Mouse (Mus musculus) heart, adult 2 months (tissue): Measurements from ENCODE around the gene Brd4. TPM values are rescaled to one million over a fixed set of nuclear protein-coding genes. Genes with fewer than 3 reads are reported as not detected.

ENCODE experiments used
- DNase-seq, 2 experiments: peaks; one replicate each; pipeline ENCODE4 v3.0.0; 2021
- H3K27ac ChIP-seq: fragments of 200-600 bp; 2 replicates; pipeline ENCODE4 v1.8.1; 2022
- H3K27me3 ChIP-seq: fragments of 200-500 bp; 2 replicates; pipeline ENCODE4 v1.6.1; 2012; ENCODE audit warnings: mild to moderate bottlenecking, low read length, inconsistent platforms, mixed read lengths; ENCODE audit not compliant: control insufficient read depth, insufficient read depth
- H3K36me3 ChIP-seq: fragments of 200-500 bp; 2 replicates; pipeline ENCODE4 v1.6.1; 2012; ENCODE audit warnings: low read length, inconsistent platforms; ENCODE audit not compliant: control insufficient read depth, insufficient read depth
- H3K4me1 ChIP-seq: fragments of 200-500 bp; 2 replicates; pipeline ENCODE4 v1.6.1; 2011; ENCODE audit warnings: low read length; ENCODE audit not compliant: control insufficient read depth, insufficient read depth
- H3K4me3 ChIP-seq: fragments of 200-600 bp; 2 replicates; pipeline ENCODE4 v1.8.1; 2022
- H3K79me2 ChIP-seq: fragments of 200-500 bp; replicated peaks from 2 replicates; pipeline ENCODE4 v1.6.1; 2012; ENCODE audit warnings: mild to moderate bottlenecking, inconsistent platforms, low read length, moderate library complexity, mixed read lengths; ENCODE audit not compliant: control insufficient read depth, insufficient read depth
- H3K9ac ChIP-seq: fragments of 200-500 bp; 2 replicates; pipeline ENCODE4 v1.6.1; 2012; ENCODE audit warnings: low read depth, mild to moderate bottlenecking, control low read depth, inconsistent platforms, low read length, mixed read lengths
- CTCF ChIP-seq: fragments of 200-600 bp; IDR thresholded peaks from 2 replicates; pipeline ENCODE4 v1.8.1; 2022; ENCODE audit warnings: antibody characterized with exemption, mild to moderate bottlenecking, moderate library complexity
- EP300 ChIP-seq: fragments of 200-500 bp; IDR thresholded peaks from 2 replicates; pipeline ENCODE4 v1.6.1; 2011; ENCODE audit warnings: low read depth, low read length, control low read depth; ENCODE audit not compliant: insufficient read depth
- POLR2A ChIP-seq: fragments of 200-500 bp; IDR thresholded peaks from 2 replicates; pipeline ENCODE4 v1.6.1; 2011; ENCODE audit warnings: mild to moderate bottlenecking, low read depth, low read length, control low read depth; ENCODE audit not compliant: insufficient read depth
- WGBS: fragments of 180-500 bp; shearing (Covaris S2); methylation state at CpG from one replicate; pipeline ENCODE4 v1.1.7; 2018; 5-methylcytosine and 5-hydroxymethylcytosine counted together
- intact Hi-C: fragments of 180-260 bp; cut with DNase I; formaldehyde crosslinking; loops from one replicate; pipeline ENCODE4 v1.15.1; 2025
- long read RNA-seq: library from polyadenylated mRNA; stranded (forward); transcript quantifications from one replicate; pipeline ENCODE4 v2.0.0, GENCODE M21; 2021
- polyA plus RNA-seq: library from polyadenylated mRNA; depleted of rRNA; stranded (reverse); fragments of >200 nt; gene quantifications from 2 replicates; pipeline ENCODE4 v1.2.3, GENCODE M21; 2012; rRNA removed
- total RNA-seq, 2 experiments: library from RNA; stranded (reverse); gene quantifications; 2 replicates each; pipeline ENCODE4 v1.2.3; 2021

The Brd4 gene
- 10 to 100 TPM; 53.3 to 55.6 TPM for total RNA-seq
- polyA plus RNA-seq: 16.5 and 21.7 TPM in 2 replicates
- long read RNA-seq, partial matches to known transcripts: 3 of 7 reads
- long read RNA-seq, other reads (novel, unspliced or antisense): 4 of 7 reads

DNA sequence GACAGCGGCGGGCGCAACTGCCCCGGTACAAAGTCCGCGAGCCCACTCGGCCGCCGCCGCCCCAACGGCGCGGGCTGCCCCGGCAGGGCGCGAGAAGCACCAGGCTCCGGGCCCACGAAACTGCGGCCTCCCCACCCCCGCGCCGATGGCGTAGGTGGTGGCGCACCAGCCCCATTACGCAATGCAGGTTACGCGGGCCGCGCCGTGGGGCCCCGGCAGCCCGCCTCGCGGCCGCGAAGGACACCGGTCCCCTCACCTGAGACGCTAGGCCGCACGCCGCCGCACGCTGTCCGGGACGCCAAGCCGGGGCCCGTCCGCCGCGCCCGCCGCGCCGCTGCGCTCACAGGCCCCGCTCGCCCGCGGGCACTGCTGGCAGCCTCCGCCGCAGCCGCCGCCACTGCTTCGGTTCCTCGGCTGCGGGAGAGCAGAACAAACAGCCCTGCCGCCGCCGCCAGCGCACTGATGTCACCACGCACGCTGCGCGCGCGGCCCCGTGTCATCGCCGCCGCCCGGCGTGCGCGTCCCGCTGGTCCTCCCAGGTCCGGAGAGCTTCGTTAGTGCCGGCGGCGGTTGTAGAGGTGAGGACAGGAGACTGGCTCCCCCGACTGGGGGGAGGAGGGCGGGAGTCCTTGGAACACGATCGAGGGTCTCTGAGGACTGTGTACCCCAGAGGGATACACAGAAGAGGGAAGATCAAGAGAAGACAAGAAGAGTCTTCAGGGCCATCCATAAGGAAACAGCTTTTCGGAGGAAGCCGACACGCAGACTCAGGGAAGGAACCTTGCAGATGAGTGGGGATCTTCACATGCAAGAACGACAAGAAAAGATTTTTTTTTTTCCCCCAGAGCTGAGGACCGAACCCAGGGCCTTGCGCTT lies at the start of gene Brd4:
Gene Brd4, minus strand, starts transcription at position 461 of the 876 bp plus-strand sequence.
- peak within 1 kb of the TSS; percentile 96 for H3K27ac ChIP-seq
- peaks cover 7% of the 10 kb centered on the region for H3K4me1 ChIP-seq
- H3K4me3 ChIP-seq: peak within 1 kb of the TSS; percentile 98
- H3K79me2 ChIP-seq: no peaks in the 10 kb centered on the region; the same call in 1 of the 2 replicates
- no peaks in the 10 kb centered on the region for H3K27me3 ChIP-seq
- intact Hi-C loops: loop anchor here (2.0 to 5.0 kb wide), 3 partner anchors 36 to 66 kb away; partner anchors contain the start of gene Akap8
- peaks cover 14% of the 10 kb centered on the region for H3K36me3 ChIP-seq
- DNase-seq: peak; percentile 95
- under 1% methylated on average over 93 of the region's 100 CpGs for WGBS
- TF ChIP-seq EP300 (0 out of 2 replicates have a peak, but pooled peaks have one; percentile 6), CTCF (no peak), POLR2A (peak; percentile 93)
- H3K9ac ChIP-seq: peak within 1 kb of the TSS; percentile 99

DNA sequence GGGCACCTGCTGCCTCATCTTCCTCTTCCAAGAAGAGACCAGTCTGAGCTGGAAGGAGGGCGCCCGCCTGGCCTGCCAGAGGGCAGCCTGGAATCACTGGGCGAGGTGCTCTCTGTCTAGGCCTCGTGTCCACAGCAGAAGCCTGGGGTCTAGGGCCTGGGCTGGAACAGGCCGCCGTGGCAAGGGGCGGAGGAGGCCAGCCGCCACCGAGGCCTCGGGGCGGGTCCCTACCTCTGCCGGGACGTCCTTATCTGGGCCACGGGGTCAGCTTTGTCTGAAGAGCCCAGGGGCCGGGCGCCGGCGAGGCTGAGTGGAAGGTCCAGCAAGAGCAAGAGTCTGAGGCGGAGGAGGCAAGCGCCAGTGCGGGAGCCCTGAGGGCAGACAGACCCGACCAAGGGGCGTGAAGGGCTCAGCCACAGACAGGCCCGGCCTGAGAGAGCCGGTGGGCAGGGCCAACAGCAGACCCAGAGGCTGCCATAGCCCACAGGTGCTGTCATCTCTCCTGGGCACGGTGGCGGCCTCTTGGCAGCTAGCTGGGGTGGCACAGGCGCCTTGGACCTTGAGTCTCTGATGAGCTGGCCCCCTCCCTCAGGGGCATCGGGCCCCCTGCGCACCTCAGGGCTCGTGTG lies 49.3 kb upstream of the Brd4 start:
- DNase-seq: no peak
- TF ChIP-seq CTCF: no peak
- no peak for TF ChIP-seq POLR2A
- no peak for TF ChIP-seq EP300
- WGBS: 74% methylated on average over 31 of the region's 31 CpGs
- Histone ChIP-seq H3K27ac (no peak overlapping the region), H3K79me2 (peaks cover 2% of the 10 kb centered on the region; the same call in 1 of the 2 replicates), H3K4me1 (no peaks in the 10 kb centered on the region), H3K36me3 (no peaks in the 10 kb centered on the region), H3K4me3 (no peak overlapping the region), H3K9ac (no peak overlapping the region), H3K27me3 (no peaks in the 10 kb centered on the region)
- intact Hi-C loops: no loop called here

DNA sequence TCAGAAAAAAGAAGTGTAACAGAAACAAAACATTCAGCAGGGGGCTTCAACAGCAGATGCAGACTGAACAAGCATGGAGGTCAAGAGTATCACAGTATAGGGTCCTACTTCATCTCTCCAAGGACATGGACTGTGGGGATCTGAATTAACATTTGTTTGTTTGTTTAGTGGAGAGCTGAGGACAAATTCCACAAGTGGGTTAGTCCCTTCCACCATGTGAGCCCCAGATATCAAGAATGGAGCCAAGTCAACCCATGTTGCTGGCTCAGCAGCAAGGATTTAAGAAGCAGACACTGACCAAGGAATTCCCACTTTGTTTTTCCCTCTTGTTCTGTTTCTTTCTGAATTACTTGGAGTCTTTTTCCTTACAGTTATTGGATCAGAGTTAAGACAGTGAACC lies 43.0 kb upstream of the Brd4 start:
- H3K9ac ChIP-seq: no peak overlapping the region
- H3K79me2 ChIP-seq: no peaks in the 10 kb centered on the region
- H3K27me3 ChIP-seq: no peaks in the 10 kb centered on the region
- TF ChIP-seq EP300 (no peak), POLR2A (no peak), CTCF (no peak)
- no peak overlapping the region for H3K27ac ChIP-seq
- H3K4me1 ChIP-seq: no peaks in the 10 kb centered on the region
- peaks cover 4% of the 10 kb centered on the region for H3K36me3 ChIP-seq
- intact Hi-C loops: no loop called here
- H3K4me3 ChIP-seq: no peak overlapping the region
- no peak for DNase-seq

DNA sequence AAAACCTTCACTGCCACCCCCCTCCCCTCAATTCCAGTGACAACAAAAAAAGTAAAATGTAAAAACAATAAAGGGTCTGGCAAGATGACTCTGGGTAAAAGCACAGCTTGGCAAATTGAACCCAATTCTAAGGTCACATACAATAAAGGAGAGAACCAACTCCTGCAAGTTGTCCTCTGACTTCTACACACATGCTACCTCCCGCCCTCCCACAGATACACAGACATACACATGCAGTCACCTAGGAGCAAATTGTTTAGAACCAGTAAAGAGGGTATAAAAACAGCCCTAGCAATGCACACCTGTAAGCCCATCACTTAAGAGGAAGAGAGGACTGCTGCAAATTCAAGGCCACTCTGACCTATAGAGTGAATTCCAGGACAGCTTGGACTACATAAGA lies 38.3 kb upstream of the Brd4 start:
- no peak for TF ChIP-seq EP300
- TF ChIP-seq POLR2A: no peak
- no peak for TF ChIP-seq CTCF
- Histone ChIP-seq H3K79me2 (no peaks in the 10 kb centered on the region), H3K9ac (no peak overlapping the region), H3K4me3 (no peak overlapping the region), H3K27ac (no peak overlapping the region), H3K27me3 (no peaks in the 10 kb centered on the region), H3K4me1 (peaks cover 9% of the 10 kb centered on the region), H3K36me3 (peaks cover 9% of the 10 kb centered on the region)
- no peak for DNase-seq
- intact Hi-C loops: no loop called here
- WGBS: 97% methylated on average over 1 of the region's 1 CpGs

DNA sequence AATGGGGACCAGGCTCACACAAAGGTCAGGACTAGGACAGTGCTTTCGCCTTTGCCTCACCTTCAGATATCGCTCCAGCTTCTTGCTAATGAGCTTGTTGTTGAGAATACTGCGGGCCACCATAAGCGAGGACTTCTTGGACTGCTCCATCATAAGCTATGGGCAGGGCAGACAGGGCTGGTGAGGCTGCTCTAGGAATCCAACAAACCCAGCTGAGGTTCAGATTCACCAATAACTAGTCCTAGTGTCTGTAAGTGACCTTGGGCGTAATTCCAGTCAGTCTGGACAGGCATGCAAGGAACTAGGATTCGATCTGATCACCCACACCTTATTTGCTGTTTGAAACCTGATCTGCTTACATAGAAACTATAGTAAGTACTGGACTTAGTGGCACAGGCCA lies 37.3 kb upstream of the Brd4 start:
- intact Hi-C loops: loop anchor here (2.0 kb wide), 1 partner anchor 37 kb away; the partner anchor contains the start of gene Brd4
- Histone ChIP-seq H3K4me3 (peak overlapping the region; percentile 77), H3K36me3 (peaks cover 7% of the 10 kb centered on the region), H3K9ac (peak overlapping the region; percentile 61), H3K27me3 (no peaks in the 10 kb centered on the region), H3K4me1 (peaks cover 9% of the 10 kb centered on the region), H3K27ac (peak overlapping the region; percentile 91), H3K79me2 (0 out of 2 replicates have a peak, but pooled peaks cover 1% of the 10 kb centered on the region)
- DNase-seq: no peak
- TF ChIP-seq POLR2A (no peak), EP300 (no peak), CTCF (no peak)
- 12% methylated on average over 6 of the region's 6 CpGs for whole genome bisulfite sequencing
